Mouse (Mus musculus) natural killer cell, adult 2 months (primary cell): ENCODE results near the gene Dtx4.

ENCODE experiments used
- DNase-seq, 2 experiments: peaks; one replicate each; pipeline ENCODE4 v3.0.0; 2022; ENCODE audit warnings: low spot score in 2 of 2

Gene Dtx4

DNA sequence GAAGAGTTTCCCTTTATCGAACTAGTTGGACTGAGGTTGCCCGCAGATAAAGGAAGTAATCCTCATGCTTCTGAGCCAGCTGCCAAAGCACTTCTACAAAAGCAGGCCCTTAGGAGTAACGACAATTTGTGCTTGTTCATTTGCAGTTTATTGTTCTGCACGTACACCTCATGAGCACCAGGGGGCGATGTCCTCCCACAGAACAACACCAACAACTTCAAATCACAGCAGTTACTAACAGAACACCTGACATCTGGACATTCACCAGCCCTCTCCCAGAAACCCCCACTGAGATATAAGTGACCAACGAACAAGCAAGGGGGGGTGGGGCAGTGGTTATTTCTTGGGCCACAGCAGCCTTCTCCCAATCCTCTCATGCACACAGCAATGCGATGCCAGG is 35.0 kb downstream of the Dtx4 start:
- DNase-seq = peak; percentile 44 to 69

- no peak for DNase-seq
Observed at GRCm38 (mm10) chr19:12465530-12466144, 35.6 kb downstream of the Dtx4 start.

- no peak for DNase-seq
Observed at GRCm38 (mm10) chr19:12464674-12465073, 36.6 kb downstream of the Dtx4 start.

GRCm38 (mm10) chr19:12464127-12464526 is 37.1 kb downstream of the Dtx4 start:
- DNase-seq = no peak

DNA sequence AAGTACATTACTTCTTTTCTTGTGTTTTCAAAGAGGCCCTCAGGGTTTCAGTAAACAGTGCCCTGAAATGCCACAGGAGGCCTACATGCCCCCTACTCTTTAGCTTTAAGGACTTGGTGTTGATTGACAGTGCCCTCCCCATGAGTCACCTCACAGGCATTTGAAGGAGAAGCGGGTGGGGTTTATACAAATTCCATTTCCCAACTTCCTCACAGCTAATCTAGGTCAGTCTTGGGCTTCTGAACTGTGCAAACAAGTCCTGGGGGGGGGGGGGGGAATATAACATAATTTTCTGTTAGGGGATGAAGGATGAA is 37.6 kb downstream of the Dtx4 start:
- DNase-seq = no peak

GRCm38 (mm10) chr19:12462851-12463721 is 38.2 kb downstream of the Dtx4 start:
- DNase-seq = no peak

GRCm38 (mm10) chr19:12460282-12461249 is 40.7 kb downstream of the Dtx4 start, which contains the start of gene Mpeg1:
Gene Mpeg1, plus strand, starts transcription at chr19:12460779.
- no peak for DNase-seq

DNA sequence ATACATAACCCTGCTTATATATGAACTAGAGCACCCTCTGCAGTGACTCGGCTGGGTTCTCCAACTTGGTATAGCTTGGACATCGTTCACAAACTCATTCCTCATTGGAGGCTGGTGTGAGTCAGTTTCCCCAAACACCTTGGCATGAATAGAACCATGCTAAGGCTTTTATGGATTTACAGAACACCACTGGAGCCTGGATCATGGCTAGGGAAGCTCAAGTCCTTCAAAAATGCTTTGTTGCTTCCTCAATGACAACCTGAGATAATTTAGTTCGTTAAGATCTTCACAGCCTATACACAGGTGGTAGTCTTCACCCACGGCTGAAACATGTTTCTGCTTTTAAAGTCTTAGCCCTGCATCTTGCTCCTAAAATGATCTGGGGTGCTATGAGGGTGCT is 41.7 kb downstream of the Dtx4 start:
- no peak for DNase-seq

- DNase-seq = peak in 1 of 2 experiments; percentile 81
Observed at GRCm38 (mm10) chr19:12457401-12458066, 43.7 kb downstream of the Dtx4 start.

- DNase-seq = no peak
Observed at GRCm38 (mm10) chr19:12445014-12445413, 56.2 kb downstream of the Dtx4 start.

DNA sequence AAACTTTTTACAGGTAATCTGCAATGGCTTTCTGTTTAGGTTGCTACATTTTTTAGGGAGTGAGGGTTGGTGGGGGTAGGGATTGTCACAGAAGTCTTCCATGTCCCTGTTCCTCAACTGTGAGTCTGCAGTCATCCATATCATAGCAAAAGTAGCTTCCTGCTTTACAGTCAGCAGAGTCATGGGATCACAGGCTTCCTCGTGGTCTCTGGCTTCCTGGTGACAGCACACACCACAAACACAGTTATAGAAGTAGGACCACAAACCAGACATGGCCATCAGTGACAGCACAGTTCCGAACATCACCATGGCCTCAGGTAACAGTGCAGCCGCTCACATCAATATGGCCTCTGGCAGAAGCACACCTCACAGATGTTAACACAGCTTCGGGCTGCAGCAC is 58.7 kb downstream of the Dtx4 start:
- DNase-seq = no peak

DNA sequence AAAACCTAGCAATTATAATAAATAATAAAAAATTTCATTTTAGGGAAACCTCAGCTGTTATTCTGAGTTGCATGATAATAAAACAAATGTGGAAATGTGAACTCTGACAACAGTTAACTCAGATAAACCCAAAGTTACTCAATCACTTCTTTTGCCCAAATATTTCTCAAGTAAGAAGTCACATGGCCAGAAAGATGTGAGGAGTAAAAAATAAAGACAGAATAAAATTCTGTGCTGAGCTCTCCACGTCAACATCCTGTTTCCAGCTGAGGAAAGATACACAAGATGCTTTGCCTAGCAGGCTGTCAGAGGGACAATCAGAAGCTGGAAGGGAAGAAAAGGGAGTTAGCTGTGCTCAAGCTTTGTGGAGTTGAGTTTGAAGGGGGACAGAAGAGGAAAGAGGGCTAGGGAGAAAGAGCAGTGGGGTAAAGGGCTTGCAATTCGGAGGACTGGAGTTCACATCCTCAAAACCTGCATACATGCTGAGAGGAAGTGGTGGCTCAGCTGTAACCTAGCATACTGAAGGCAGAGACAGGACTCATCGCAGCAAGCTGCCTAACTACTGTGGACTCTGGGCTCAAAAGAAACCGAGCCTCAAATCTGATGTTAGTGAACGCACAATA is 61.0 kb downstream of the Dtx4 start:
- DNase-seq = no peak

DNA sequence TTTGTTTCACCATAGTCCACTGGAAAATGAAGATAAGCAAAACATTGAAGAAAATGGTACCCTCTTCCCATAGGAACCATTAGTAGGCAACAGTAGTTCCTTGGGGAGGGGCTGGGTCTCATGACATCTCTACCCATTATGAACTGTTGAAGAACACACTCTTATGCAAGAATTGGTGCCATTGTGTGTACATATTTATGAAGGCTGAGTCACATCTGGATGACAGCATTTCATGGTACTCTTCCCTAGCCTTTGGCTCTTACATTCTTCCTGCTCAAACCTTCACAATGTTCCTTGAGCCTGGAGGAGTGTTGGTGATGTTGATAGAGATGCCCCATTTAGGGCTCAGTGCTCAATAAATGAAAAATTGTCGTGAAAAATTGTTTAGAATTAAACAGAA is 61.7 kb downstream of the Dtx4 start:
- DNase-seq = no peak

- no peak for DNase-seq
Observed at GRCm38 (mm10) chr19:12435750-12436524, 65.3 kb downstream of the Dtx4 start.

- DNase-seq = peak in 1 of 2 experiments; percentile 35
Observed at GRCm38 (mm10) chr19:12435011-12435416, 66.2 kb downstream of the Dtx4 start.

GRCm38 (mm10) chr19:12433033-12433432 is 68.2 kb downstream of the Dtx4 start:
- peak in 1 of 2 experiments; percentile 53 for DNase-seq

- no peak for DNase-seq
Observed at GRCm38 (mm10) chr19:12427605-12428004, 73.6 kb downstream of the Dtx4 start, which contains the start of gene Pfpl. Gene Pfpl, plus strand, starts transcription at chr19:12427905.

DNA sequence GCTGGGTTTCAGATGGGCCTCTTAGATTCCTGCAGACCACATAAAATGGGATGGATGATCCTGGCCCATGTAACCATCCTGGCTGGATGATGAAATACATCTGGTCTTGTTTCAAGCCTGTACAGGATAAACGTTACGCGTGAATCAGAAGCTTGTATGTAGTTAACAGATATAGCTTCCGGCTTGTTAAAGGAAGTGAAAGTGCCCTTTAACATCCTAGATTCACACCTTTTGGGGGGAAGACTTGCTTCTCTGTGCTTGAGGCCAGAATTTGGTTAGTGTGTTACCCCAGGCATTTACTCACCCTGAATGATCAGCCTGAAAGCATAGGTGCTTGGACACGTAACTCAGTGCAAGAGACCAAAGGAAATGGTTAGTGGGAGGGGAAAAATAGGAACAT is 74.2 kb downstream of the Dtx4 start:
- DNase-seq = peak; percentile 8 to 28

DNA sequence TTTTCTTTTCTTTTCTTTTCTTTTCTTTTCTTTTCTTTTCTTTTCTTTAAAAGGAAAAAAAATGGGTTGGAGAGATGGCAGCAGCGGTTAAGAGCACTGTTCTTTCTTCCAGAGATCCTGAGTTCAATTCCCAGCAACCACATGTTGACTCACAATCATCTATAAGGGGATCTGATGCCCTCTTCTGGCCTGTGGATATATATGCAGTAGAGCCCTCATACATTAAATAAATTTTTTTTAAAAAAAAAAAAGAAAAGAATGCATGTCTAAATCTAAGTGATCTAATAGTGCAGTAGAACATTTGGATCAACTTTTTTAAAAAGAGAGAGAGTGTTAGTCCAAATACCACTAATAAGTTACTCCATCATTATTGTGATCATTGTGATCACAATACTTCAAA is 79.6 kb downstream of the Dtx4 start:
- DNase-seq = no peak

DNA sequence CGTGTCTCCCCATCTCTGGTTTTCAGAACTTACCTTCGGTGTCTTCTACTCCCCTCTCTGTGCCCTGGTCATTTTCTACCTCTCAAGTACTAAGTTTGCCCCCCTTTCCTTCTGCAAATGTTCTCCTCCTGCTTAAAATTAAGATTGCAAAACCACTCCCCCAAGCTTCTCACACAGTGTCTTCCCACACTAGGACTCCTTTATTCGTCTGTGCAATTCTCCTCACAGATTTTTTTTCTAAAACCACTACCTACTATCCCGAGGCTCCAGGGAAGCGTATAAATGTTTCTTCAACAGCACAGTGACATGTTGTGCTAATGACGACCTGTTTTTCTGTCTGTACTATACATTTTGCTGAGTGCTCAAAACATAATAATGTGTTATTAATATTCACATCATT is 80.7 kb downstream of the Dtx4 start:
- no peak for DNase-seq
